Mouse (Mus musculus): ENCODE data around the gene Ptp4a2. TPM values are rescaled to one million over a fixed set of nuclear protein-coding genes. Genes with fewer than 3 reads are reported as not detected.
"Not testable (repeated sequence)": the region's sequence is repeated elsewhere in the genome, so short reads cannot be mapped to it uniquely, and the experiment has no call there.

The Ptp4a2 gene
- total RNA-seq, 2 experiments from 2014 or later, result 282 to 309 TPM

GRCm38 (mm10) chr4:129839866-129840555 lies 29.0 kb downstream of the Ptp4a2 start:
- DNase-seq (ENCODE audit: low spot score in 2 of 2), result no peak

- DNase-seq (ENCODE audit: low spot score in 2 of 2), result no peak
Measured at GRCm38 (mm10) chr4:129846823-129847222, 35.8 kb downstream of the Ptp4a2 start.

GRCm38 (mm10) chr4:129850491-129850890 lies 39.5 kb downstream of the Ptp4a2 start:
- no peak for DNase-seq (ENCODE audit: low spot score in 2 of 2)

- DNase-seq (ENCODE audit: low spot score in 2 of 2), result no peak
Measured at GRCm38 (mm10) chr4:129851861-129852260, 40.8 kb downstream of the Ptp4a2 start.

- DNase-seq (ENCODE audit: low spot score in 2 of 2), result no peak
Measured at GRCm38 (mm10) chr4:129853053-129853452, 42.0 kb downstream of the Ptp4a2 start.

GRCm38 (mm10) chr4:129853996-129854395 lies 43.0 kb downstream of the Ptp4a2 start:
- DNase-seq (ENCODE audit: low spot score in 2 of 2), result no peak

- DNase-seq (ENCODE audit: low spot score in 2 of 2), result no peak
Measured at GRCm38 (mm10) chr4:129854615-129855014, 43.6 kb downstream of the Ptp4a2 start.

- no peak for DNase-seq (ENCODE audit: low spot score in 2 of 2)
Measured at GRCm38 (mm10) chr4:129855051-129855970, 44.3 kb downstream of the Ptp4a2 start.

GRCm38 (mm10) chr4:129860456-129860855 lies 49.4 kb downstream of the Ptp4a2 start:
- DNase-seq (ENCODE audit: low spot score in 2 of 2), result no peak

- no peak for DNase-seq (ENCODE audit: low spot score in 2 of 2)
Measured at GRCm38 (mm10) chr4:129861400-129861799, 50.4 kb downstream of the Ptp4a2 start.

- DNase-seq (ENCODE audit: low spot score in 2 of 2), result no peak
Measured at GRCm38 (mm10) chr4:129862357-129862756, 51.3 kb downstream of the Ptp4a2 start.

- DNase-seq (ENCODE audit: low spot score in 2 of 2), result not testable (repeated sequence)
Measured at GRCm38 (mm10) chr4:129866171-129866570, 55.2 kb downstream of the Ptp4a2 start.

- DNase-seq (ENCODE audit: low spot score in 2 of 2), result no peak
Measured at GRCm38 (mm10) chr4:129868211-129868610, 57.2 kb downstream of the Ptp4a2 start.

GRCm38 (mm10) chr4:129870483-129870882 lies 59.5 kb downstream of the Ptp4a2 start:
- DNase-seq (ENCODE audit: low spot score in 2 of 2), result no peak

GRCm38 (mm10) chr4:129872376-129872922 lies 61.4 kb downstream of the Ptp4a2 start:
- DNase-seq (ENCODE audit: low spot score in 2 of 2), result no peak

GRCm38 (mm10) chr4:129874805-129875204 lies 63.8 kb downstream of the Ptp4a2 start:
- DNase-seq (ENCODE audit: low spot score in 2 of 2), result no peak

GRCm38 (mm10) chr4:129875406-129875805 lies 64.4 kb downstream of the Ptp4a2 start:
- no peak for DNase-seq (ENCODE audit: low spot score in 2 of 2)

GRCm38 (mm10) chr4:129876831-129877764 lies 66.1 kb downstream of the Ptp4a2 start:
- DNase-seq (ENCODE audit: low spot score in 2 of 2), result peak; percentile 25 to 42

- no peak for DNase-seq (ENCODE audit: low spot score in 2 of 2)
Measured at GRCm38 (mm10) chr4:129877967-129878655, 67.1 kb downstream of the Ptp4a2 start.

- DNase-seq (ENCODE audit: low spot score in 2 of 2), result no peak
Measured at GRCm38 (mm10) chr4:129878656-129879145, 67.7 kb downstream of the Ptp4a2 start.
